Mouse (Mus musculus) heart, adult 2 months (tissue): ENCODE results near the gene Cd320.
A peak's percentile ranks its signal among the peaks of the same experiment; 100 is the strongest.

Experiments used
- CTCF ChIP-seq: fragments of 200-600 bp; IDR thresholded peaks from 2 replicates; pipeline ENCODE4 v1.8.1; 2022; ENCODE audit warnings: antibody characterized with exemption, mild to moderate bottlenecking, moderate library complexity
- EP300 ChIP-seq: fragments of 200-500 bp; IDR thresholded peaks from 2 replicates; pipeline ENCODE4 v1.6.1; 2011; ENCODE audit warnings: low read depth, low read length, control low read depth; ENCODE audit not compliant: insufficient read depth
- POLR2A ChIP-seq: fragments of 200-500 bp; IDR thresholded peaks from 2 replicates; pipeline ENCODE4 v1.6.1; 2011; ENCODE audit warnings: mild to moderate bottlenecking, low read depth, low read length, control low read depth; ENCODE audit not compliant: insufficient read depth

- TF ChIP-seq POLR2A = no peak
- TF ChIP-seq CTCF = peak; percentile 75
- TF ChIP-seq EP300 = 0 out of 2 replicates have a peak, but pooled peaks have one; percentile 22
Measured at GRCm38 (mm10) chr17:33897114-33897794, 54.4 kb downstream of the Cd320 start.
